Mouse (Mus musculus) left cerebral cortex, adult 18-20 months (tissue): Measurements from ENCODE around the gene Cyth3. TPM values are rescaled to one million over a fixed set of nuclear protein-coding genes. Genes with fewer than 3 reads are reported as not detected.

ENCODE experiments used
- DNase-seq, 2 experiments: peaks; one replicate each; pipeline ENCODE4 v3.0.0; 2021 to 2022; ENCODE audit warnings: low spot score in 2 of 2, mixed read lengths in 1 of 2
- total RNA-seq, 2 experiments: library from RNA; stranded (reverse); gene quantifications; 2 replicates each; pipeline ENCODE4 v1.2.3; 2021

Cyth3 gene
- total RNA-seq, 2 experiments from 2014 or later: 31.2 to 34.7 TPM

DNA sequence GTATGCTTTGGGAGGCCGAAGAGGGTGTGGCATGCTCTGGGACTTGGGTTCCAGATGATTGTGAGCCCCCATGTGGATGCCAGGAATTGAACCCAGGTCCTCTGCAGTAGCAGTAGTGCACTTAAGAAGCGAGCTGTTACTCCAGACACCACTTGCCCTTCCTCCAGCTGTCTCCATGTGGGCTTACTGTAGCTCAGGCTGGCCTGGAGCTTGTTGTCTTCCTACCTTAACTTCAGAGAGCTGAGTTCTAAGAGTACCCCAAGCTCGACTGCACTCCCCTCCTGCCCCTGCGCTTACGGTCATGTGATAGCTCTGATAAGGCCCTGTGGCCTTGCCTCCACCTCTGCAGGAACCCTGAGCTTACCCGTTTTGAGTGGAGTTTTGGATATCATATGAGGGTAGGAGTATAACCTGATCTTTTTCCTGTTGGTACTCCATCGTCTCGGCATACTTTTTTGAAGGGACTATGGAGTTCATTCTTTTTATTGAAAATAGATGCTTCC lies 36.8 kb downstream of the Cyth3 start:
- no peak for DNase-seq

DNA sequence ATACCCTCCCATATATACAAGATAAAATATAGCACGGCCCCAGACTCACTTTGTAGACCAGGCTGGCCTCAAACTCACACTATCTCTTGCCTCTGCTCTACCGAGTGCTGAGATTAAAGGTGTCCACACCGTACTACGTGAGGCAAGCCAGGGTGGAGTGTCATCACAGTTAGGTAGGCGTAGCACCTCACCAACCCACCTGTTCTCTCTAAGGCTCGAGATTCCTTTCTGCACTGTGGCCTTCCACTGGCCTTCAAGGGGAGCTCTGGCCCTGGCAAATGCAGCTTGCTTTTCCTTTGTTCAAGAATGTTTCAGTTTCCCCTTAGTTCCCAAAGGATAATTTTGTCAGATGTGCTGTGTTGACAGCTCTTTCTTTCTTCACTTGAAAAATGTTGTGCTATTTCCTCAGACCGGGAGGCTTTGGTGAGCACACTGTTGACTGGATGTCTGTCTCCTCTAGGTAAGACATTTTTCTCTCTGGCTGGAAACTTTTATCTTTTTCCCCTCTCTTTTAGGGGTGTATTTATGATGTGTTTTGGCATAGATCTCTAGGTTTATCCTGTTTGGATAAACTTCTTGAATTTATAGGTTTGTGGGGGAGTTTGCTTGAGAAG lies 40.9 kb downstream of the Cyth3 start:
- no peak for DNase-seq

GRCm38 (mm10) chr5:143665561-143665960 lies 43.3 kb downstream of the Cyth3 start:
- DNase-seq: no peak

DNA sequence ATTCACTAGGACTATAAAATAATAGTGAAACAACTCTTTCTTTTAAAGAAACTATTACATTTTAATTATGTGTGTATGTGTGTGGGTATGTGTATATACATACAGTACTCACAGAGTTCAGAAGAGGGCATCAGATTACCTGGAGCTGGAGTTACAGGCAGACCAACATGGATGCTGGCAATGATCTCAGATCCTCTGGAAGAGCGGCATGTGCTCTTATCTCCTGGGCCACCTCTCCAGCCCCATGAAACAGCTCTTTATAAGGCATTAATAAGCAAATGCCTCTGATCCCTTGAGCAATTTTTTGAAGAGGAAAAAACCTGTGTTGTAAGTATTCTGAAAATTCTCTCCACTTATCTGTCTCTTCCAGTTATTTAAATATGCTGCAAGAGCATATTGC lies 43.8 kb downstream of the Cyth3 start:
- DNase-seq: no peak

- DNase-seq: no peak
Observed at GRCm38 (mm10) chr5:143668884-143669283, 46.6 kb downstream of the Cyth3 start.

DNA sequence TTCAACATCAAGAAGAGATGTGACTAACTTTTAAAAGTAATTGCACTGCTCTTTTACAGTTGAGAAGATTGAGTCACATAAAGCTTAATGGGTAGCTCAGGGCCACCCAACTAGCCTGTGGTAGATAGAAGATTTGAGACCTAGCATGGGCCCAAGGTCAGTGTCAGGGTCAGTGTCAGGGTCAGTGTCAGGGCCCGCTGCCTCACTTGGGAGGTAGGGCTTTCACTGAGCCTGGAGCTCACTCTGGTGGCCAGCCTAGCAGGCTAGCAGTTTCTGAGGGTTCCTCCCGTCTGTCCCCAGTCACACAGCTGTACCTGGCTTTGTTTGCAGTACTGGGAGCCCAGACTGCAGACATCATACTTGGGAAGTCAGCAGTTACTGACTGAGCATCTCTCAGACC lies 47.1 kb downstream of the Cyth3 start:
- no peak for DNase-seq

DNA sequence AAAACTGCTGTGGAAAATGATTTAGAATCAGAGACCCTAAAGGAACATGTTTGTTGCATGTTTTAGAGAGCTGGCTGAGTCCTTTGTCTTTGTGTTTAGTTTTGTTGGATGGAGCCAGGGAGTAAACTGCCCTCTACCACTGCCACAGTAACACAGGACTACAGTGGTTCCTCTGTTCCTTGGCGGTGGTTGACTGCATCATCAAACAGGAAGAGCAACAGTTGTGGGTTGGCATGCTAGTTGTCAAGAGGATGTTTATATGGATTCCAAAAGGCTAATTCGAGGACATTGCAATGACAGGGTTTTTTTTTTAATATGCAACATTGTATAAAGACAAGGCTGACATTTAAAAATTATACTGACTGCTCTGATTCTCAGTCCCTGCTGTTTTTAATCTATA lies 47.6 kb downstream of the Cyth3 start:
- no peak for DNase-seq

DNA sequence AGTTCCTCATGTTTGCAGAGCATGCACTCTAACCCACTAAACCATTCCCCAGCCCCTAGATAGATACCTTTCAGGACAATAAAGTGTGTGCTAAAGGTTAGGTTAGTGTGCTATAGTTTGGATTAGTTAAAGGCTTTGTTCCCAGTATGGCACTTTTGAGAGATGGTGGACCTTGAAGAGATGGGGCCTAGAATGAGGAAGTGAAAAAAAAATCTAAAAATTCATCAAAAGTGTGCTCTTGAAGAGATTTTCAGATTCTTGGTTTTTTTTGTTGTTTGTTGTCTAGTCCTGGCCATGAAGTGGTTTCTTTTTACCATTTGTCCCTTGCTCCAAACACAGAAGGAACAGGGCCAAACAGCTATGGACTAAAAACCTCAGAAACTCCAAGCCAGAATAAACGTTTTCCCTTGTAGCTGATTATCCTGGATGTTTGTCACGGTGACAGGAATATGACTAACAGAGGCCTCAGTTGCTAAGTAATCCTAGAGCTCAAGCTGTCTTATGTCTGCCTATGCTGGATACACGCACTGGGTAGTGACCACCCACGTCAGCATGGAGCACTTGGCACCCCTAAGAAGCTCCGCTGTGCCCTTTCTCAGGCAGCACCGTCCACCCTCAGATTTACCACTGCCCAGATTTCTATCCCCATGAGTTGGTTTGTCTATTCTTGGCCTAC lies 48.6 kb downstream of the Cyth3 start:
- peak; percentile 38 to 49 for DNase-seq

- no peak for DNase-seq
Observed at GRCm38 (mm10) chr5:143674576-143674975, 52.3 kb downstream of the Cyth3 start.

DNA sequence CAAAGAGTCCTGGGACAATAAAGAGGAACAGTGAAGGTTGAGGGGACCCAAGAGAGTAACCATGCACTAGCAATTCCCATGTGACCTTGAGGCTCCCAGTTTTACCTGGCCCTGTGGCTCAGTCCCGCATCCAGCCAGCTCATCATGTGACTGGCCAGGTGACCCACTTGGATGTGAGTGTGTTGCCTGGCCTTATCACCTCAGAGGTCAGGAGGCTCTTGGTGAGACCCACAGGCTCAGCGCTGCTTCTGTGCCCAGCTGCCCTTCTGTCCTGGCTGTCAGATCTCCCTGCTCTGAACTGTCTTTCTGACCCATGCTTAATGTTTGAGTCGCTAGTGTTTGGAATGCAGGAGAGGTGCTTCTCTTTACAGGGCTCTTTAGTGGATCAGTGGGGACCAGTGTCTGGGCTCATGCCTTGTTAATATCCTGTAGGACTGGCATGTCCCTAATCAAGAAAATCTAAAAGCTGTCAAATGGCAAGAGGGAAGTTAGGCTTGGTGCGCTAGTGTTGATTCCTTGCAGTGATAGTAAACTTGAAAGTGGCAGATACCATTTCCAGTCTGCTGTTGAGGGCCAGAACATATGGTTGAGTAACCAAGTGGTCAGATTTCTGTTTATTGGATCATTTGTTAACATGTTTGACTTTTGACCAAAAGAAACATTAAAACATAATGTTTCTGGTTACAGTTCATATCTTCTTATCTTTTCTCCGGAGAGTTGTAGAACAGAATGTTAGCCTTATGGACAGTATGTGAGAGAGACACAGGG lies 54.2 kb downstream of the Cyth3 start:
- DNase-seq: no peak

DNA sequence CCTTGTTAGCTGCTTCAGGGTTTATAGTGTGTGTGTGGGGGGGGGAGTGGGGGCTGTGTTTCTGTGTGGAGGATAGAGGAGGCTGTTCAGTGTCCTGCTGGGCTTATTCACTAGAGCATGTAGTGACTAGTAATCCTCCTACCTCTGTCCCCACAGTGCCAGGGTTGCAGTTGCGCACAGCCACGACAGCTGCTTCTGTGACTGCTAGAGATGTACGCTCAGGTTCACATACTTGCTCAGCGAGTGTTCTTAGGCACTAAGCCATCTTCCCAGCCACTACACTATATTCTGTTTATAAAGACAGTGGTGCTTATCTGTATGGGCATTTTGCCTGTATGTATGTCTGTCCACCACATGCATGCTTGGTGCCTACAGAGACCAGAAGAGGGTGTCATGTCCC lies 55.1 kb downstream of the Cyth3 start:
- DNase-seq: no peak

DNA sequence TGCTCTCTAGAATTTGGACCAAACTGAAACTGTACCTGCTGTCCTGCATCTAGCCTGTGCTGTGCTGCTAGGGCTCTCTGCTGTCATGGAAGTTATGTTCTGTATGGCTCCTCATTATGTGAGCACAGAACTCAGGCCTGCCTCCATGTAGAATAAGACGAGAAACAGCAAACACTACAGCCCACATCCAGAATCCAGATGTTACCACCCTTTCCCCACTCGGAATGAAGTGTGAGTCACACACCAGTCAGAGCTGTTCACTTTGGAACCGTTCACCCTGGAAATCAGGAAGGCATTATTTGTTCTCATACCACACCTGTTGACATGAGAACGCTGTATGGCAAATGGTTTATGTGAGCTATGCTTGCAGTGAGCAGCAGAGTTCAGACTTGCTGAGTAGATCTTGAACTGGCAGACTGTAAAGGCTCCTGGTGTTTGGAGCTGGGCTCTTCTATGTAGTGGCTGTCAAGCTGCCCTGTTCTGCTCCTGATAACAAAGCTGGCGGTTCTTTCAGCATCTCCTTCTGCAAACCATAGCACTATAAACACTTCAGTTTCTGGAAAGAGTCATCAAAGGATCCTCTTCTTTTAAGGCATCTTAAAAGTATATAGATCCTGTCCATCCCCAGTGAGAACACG lies 56.5 kb downstream of the Cyth3 start:
- DNase-seq: no peak

DNA sequence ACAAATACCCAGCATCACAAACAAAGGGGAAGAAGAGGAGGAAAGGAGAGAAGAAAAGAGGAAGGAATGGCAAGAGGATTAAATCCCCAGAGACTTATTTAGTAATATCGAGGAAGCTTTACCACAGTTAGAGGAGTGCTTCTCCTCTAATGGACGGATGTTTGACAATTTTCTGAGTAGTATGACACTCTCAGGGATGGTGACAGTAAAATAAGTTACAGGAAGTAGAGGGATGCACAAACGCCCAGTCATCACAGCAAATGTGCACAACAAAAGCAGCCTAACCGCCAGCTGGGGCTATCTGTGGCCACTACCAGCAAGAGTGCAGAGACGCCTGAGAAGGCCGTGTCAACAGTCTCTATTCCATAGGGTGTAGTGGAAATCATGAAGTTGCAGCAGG lies 57.4 kb downstream of the Cyth3 start:
- DNase-seq: no peak

- no peak for DNase-seq
Observed at GRCm38 (mm10) chr5:143683696-143684095, 61.4 kb downstream of the Cyth3 start.

DNA sequence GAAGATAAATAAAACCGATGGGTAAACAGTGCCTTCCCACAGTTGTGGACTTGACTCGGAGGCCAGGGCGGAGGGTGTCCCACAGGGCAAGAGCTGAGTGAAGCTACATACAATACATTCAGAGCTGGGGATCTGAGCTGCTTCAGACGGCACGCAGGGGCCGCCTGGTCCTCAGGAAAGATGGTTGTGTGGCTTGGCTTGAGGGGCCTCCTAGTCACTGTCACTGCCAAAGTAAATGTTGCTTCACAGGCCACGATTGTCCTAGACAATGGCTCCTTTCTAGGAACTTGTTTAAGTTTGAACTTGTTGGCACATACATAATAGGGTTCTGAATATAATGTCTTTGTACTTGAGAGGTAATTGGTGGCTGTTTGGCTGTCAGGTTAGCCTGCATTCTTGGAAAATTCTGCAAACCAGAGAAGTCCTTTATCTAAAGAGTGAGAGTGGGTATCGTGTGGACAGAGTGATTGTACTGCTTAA lies 62.7 kb downstream of the Cyth3 start:
- no peak for DNase-seq

DNA sequence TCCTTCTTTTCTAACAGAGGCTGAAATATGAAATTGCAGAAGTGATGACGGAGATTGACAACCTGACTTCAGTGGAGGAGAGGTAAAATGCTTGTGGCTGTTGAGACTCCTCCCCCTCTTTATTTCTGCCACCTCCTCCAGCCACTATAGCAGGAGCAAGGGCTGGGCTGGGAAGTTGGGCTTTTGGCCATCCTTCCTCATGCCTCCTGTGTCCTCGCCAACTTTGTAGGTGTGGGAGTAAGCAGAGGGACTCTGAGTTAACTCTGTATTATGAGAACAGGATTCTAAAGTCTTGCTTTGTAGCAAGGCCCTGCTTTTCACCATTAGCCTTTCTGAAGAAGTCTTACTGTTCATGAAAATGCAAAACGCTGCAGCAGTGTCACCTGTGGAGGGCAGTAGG lies 64.2 kb downstream of the Cyth3 start:
- peak; percentile 30 to 49 for DNase-seq

DNA sequence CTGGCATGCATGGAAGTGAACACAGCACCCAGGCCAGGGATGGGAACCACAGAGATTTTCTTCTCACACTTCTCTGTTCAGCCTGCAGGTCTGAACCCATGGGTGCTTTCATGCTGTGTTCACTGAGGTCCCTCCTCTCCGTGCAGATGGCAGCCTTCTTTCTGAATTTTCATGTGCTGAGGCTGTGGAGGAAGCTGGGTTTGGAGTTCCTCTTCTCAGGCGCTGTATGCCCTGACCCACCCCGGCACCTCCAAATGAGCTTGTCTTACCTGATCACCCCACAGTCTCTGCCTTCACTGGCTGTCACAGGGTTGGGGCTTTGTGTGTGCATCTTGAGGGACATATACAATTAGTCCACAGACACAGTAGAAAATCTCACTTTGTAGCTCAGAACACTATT lies 65.3 kb downstream of the Cyth3 start:
- DNase-seq: no peak

GRCm38 (mm10) chr5:143690392-143690791 lies 68.1 kb downstream of the Cyth3 start:
- DNase-seq: peak; percentile 26 to 31

DNA sequence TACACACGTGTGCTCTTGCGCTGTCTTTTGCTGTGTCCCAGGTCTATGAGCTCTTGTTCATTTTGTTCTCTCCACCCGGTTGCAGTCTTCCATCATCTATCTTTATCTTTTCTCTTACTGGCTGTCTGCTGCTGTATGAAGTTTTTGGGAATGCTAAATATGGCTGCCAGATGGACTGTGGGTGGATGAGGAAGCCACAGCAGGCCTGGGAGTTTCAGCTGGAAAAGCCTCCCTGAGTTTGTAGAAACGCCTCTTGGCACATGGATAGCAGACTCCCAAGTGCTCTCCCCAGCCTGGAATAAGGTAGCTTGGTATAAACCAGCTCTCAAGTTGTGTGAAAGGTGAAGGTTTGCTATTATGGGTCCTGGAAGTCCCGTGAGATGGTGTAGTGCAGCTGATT lies 68.7 kb downstream of the Cyth3 start:
- DNase-seq: peak; percentile 88 to 90

DNA sequence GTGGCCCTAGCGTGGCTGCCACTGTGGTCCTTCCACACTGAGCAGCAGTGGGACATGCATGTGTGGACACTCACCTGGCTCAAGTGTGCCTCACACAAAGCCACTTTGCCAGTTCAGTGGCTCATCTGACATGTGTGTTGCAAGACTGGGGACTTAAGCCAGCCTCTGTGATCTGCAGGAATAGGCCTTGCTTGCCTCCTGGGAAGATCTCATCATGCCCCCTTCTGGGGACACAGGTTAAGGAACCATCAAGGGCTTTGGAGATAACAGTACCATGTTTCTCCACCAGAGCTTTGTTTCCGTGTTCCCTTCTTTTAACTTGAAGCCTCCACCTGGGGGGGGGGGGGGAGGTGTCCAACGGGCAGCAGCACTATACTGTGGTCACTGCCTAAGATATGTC lies 74.1 kb downstream of the Cyth3 start:
- DNase-seq: no peak

- no peak for DNase-seq
Observed at GRCm38 (mm10) chr5:143698454-143698853, 76.2 kb downstream of the Cyth3 start.

GRCm38 (mm10) chr5:143700247-143700646 lies 78.0 kb downstream of the Cyth3 start:
- no peak for DNase-seq
